Mouse (Mus musculus) kidney, adult 18-20 months (tissue): ENCODE measurements around the gene Fntb.

Source experiments
- DNase-seq: peaks from one replicate; pipeline ENCODE4 v3.0.0; 2021

Gene Fntb

DNA sequence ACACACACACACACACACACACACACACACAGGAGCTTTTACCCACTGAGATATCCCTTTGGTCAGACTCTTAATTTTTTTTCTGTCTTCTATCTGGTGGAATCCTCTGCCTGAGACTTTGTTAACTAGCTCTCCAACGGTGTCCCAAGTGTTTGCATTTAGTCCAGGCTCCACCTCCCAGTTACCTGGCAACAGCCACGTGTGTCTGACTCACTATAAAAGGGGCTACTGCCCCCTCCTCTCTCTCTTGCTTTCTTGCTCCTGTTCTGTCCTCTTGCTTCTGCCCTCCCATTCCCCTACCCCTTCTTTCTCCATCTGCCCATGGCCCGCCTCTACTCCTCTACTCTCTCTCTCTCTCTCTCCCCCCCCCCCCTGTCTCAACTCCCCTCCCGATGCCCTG lies 200.5 kb downstream of the Fntb start:
- DNase-seq = no peak
